Mouse (Mus musculus): ENCODE results near the gene Tuft1.
"Not testable (repeated sequence)": the region's sequence is repeated elsewhere in the genome, so short reads cannot be mapped to it uniquely, and the experiment has no call there.

Gene Tuft1

GRCm38 (mm10) chr3:94658740-94659095 is at the start of gene Tuft1:
TSS of gene Tuft1 (minus strand) at chr3:94658872.
- DNase-seq, result peak; percentile 90

- DNase-seq, result peak; percentile 66
Observed at GRCm38 (mm10) chr3:94703364-94703763, 44.7 kb upstream of the Tuft1 start.

GRCm38 (mm10) chr3:94702856-94703255 is 44.2 kb upstream of the Tuft1 start:
- no peak for DNase-seq

- peak; percentile 23 for DNase-seq
Observed at GRCm38 (mm10) chr3:94702163-94702810, 43.6 kb upstream of the Tuft1 start.

GRCm38 (mm10) chr3:94696257-94696656 is 37.6 kb upstream of the Tuft1 start:
- not testable (repeated sequence) for DNase-seq

- DNase-seq, result not testable (repeated sequence)
Observed at GRCm38 (mm10) chr3:94695591-94695990, 36.9 kb upstream of the Tuft1 start.

GRCm38 (mm10) chr3:94693874-94694273 is 35.2 kb upstream of the Tuft1 start:
- DNase-seq, result not testable (repeated sequence)

- DNase-seq, result peak; percentile 79
Observed at GRCm38 (mm10) chr3:94693329-94693825, 34.7 kb upstream of the Tuft1 start, which contains the start of gene Selenbp2. TSS of gene Selenbp2 (plus strand) at chr3:94693556.

GRCm38 (mm10) chr3:94691694-94692093 is 33.0 kb upstream of the Tuft1 start:
- DNase-seq, result not testable (repeated sequence)

GRCm38 (mm10) chr3:94690616-94691247 is 32.1 kb upstream of the Tuft1 start:
- DNase-seq, result peak; percentile 38

- DNase-seq, result not testable (repeated sequence)
Observed at GRCm38 (mm10) chr3:94690162-94690561, 31.5 kb upstream of the Tuft1 start.

GRCm38 (mm10) chr3:94689195-94689594 is 30.5 kb upstream of the Tuft1 start:
- not testable (repeated sequence) for DNase-seq

GRCm38 (mm10) chr3:94688698-94689097 is 30.0 kb upstream of the Tuft1 start:
- DNase-seq, result not testable (repeated sequence)

- DNase-seq, result not testable (repeated sequence)
Observed at GRCm38 (mm10) chr3:94685989-94686772, 27.5 kb upstream of the Tuft1 start.

GRCm38 (mm10) chr3:94683646-94684045 is 25.0 kb upstream of the Tuft1 start:
- DNase-seq, result no peak

GRCm38 (mm10) chr3:94680783-94681182 is 22.1 kb upstream of the Tuft1 start:
- DNase-seq, result peak; percentile 79

- not testable (repeated sequence) for DNase-seq
Observed at GRCm38 (mm10) chr3:94680032-94680431, 21.4 kb upstream of the Tuft1 start.

GRCm38 (mm10) chr3:94679351-94679841 is 20.7 kb upstream of the Tuft1 start:
- DNase-seq, result peak; percentile 76

GRCm38 (mm10) chr3:94675101-94675500 is 16.4 kb upstream of the Tuft1 start:
- DNase-seq, result not testable (repeated sequence)

GRCm38 (mm10) chr3:94665896-94666295 is 7.2 kb upstream of the Tuft1 start:
- DNase-seq, result peak; percentile 58

- DNase-seq, result not testable (repeated sequence)
Observed at GRCm38 (mm10) chr3:94665060-94665802, 6.6 kb upstream of the Tuft1 start.

GRCm38 (mm10) chr3:94660841-94661240 is 2.2 kb upstream of the Tuft1 start:
- not testable (repeated sequence) for DNase-seq

All from lung, postnatal 36 days (tissue).